Mouse (Mus musculus) G1E (cell line): ENCODE results near the gene Gsg1l2. TPM values are rescaled to one million over a fixed set of nuclear protein-coding genes. Genes with fewer than 3 reads are reported as not detected.

ENCODE experiments used
- ATAC-seq: 2 replicates; pipeline ENCODE4 v1.8.0; 2016; ENCODE audit warnings: mild to moderate bottlenecking; ENCODE audit not compliant: insufficient number of reproducible peaks, poor library complexity, low FRiP score, severe bottlenecking; ENCODE audit errors: extremely low read depth
- DNase-seq: peaks from one replicate; pipeline ENCODE4 v3.0.0; 2012; ENCODE audit warnings: low spot score
- H3K27me3 ChIP-seq: 2 replicates; pipeline ENCODE4 v1.6.1; 2012; ENCODE audit warnings: mild to moderate bottlenecking, low read length, inconsistent platforms; ENCODE audit not compliant: insufficient read depth
- H3K36me3 ChIP-seq: replicated peaks from 2 replicates; pipeline ENCODE3; 2012; ENCODE audit warnings: mild to moderate bottlenecking, inconsistent platforms
- H3K4me1 ChIP-seq: 2 replicates; pipeline ENCODE4 v1.6.1; 2012; ENCODE audit warnings: low read depth, low read length, inconsistent platforms, mixed read lengths; ENCODE audit not compliant: insufficient read depth
- H3K4me3 ChIP-seq: 2 replicates; pipeline ENCODE4 v1.5.1; 2012; ENCODE audit warnings: low read depth, mild to moderate bottlenecking, inconsistent platforms, low read length, moderate library complexity, mixed read lengths
- H3K9me3 ChIP-seq: replicated peaks from 2 replicates; pipeline ENCODE4 v1.6.1; 2012; ENCODE audit warnings: inconsistent platforms
- CTCF ChIP-seq: IDR thresholded peaks from 2 replicates; pipeline ENCODE4 v1.5.1; 2012; ENCODE audit warnings: low read depth, low read length, inconsistent platforms, mixed read lengths
- GATA1 ChIP-seq: IDR thresholded peaks from 2 replicates; pipeline ENCODE4 v1.6.1; 2012; ENCODE audit warnings: borderline replicate concordance, low read length, inconsistent platforms, mixed read lengths
- GATA2 ChIP-seq: IDR thresholded peaks from 2 replicates; pipeline ENCODE4 v1.6.1; 2012; ENCODE audit warnings: low read depth, low read length, inconsistent platforms, borderline replicate concordance
- POLR2AphosphoS5 ChIP-seq: IDR thresholded peaks from 2 replicates; pipeline ENCODE4 v1.6.1; 2012; ENCODE audit warnings: low read depth, low read length, inconsistent platforms; ENCODE audit not compliant: insufficient replicate concordance
- TAL1 ChIP-seq: conservative IDR thresholded peaks from 2 replicates; pipeline ENCODE4 v1.6.1; 2012; ENCODE audit warnings: low read depth, low read length, inconsistent platforms, mixed read lengths
- polyA plus RNA-seq: library from polyadenylated mRNA; stranded (reverse); fragments of >175 nt; gene quantifications from 2 replicates; pipeline ENCODE4 v1.2.3, GENCODE M21; 2012
- total RNA-seq, 2 experiments: library from RNA; stranded (forward) in 1 of 2; stranded (reverse) in 1 of 2; fragments of 200-1000 nt in 1 of 2; fragments of >200 nt in 1 of 2; fragmentation: Nextera tagmentation in 1 of 2; gene quantifications; 2 replicates each; pipeline ENCODE4 v1.2.3; 2014 to 2017

The Gsg1l2 gene
- total and polyA plus RNA-seq, 3 experiments, result not detected

- H3K4me3 ChIP-seq, result no peak overlapping the region
- no peaks in the 10 kb centered on the region for H3K36me3 ChIP-seq
- no peak for DNase-seq
- H3K9me3 ChIP-seq, result peaks cover 34% of the 10 kb centered on the region
- H3K27me3 ChIP-seq, result no peaks in the 10 kb centered on the region
- ATAC-seq, result no peak
- H3K4me1 ChIP-seq, result no peaks in the 10 kb centered on the region
- no peak for TF ChIP-seq GATA1
- no peak for TF ChIP-seq GATA2
- no peak for TF ChIP-seq POLR2AphosphoS5
- no peak for TF ChIP-seq TAL1
- no peak for TF ChIP-seq CTCF
Measured at GRCm38 (mm10) chr11:67831820-67832219, 57.4 kb downstream of the Gsg1l2 start.

GRCm38 (mm10) chr11:67835408-67836078 lies 61.1 kb downstream of the Gsg1l2 start:
- Histone ChIP-seq H3K4me1 (no peaks in the 10 kb centered on the region), H3K36me3 (no peaks in the 10 kb centered on the region), H3K4me3 (no peak overlapping the region), H3K9me3 (peaks cover 16% of the 10 kb centered on the region), H3K27me3 (no peaks in the 10 kb centered on the region)
- ATAC-seq (no peak), DNase-seq (no peak)
- TF ChIP-seq TAL1, result no peak
- TF ChIP-seq CTCF, result no peak
- no peak for TF ChIP-seq POLR2AphosphoS5

Other genes starting within 250 kb of the Gsg1l2 start
- gene Rcvrn, start 79.3 kb upstream of the Gsg1l2 start, total RNA-seq (2014; fragmentation: Nextera tagmentation), result not detected in 2 replicates
- gene Rcvrn, start 79.3 kb upstream of the Gsg1l2 start, total RNA-seq (2017), result not detected in 2 replicates
- not detected in 2 replicates for gene Rcvrn, start 79.3 kb upstream of the Gsg1l2 start, polyA plus RNA-seq
- gene Glp2r, start 3.5 kb upstream of the Gsg1l2 start, total RNA-seq (2014; fragmentation: Nextera tagmentation), result not detected in 2 replicates
- gene Glp2r, start 3.5 kb upstream of the Gsg1l2 start, total RNA-seq (2017), result 0.05 and 0.29 TPM in 2 replicates
- not detected in 2 replicates for gene Glp2r, start 3.5 kb upstream of the Gsg1l2 start, polyA plus RNA-seq
- gene Dhrs7c, start 23.6 kb downstream of the Gsg1l2 start, total RNA-seq (2014; fragmentation: Nextera tagmentation), result not detected in 2 replicates
- not detected in 2 replicates for gene Dhrs7c, start 23.6 kb downstream of the Gsg1l2 start, total RNA-seq (2017)
- not detected in 2 replicates for gene Dhrs7c, start 23.6 kb downstream of the Gsg1l2 start, polyA plus RNA-seq
- gene Usp43, start 147.5 kb downstream of the Gsg1l2 start, total RNA-seq (2014; fragmentation: Nextera tagmentation), result not detected in 2 replicates
- gene Usp43, start 147.5 kb downstream of the Gsg1l2 start, total RNA-seq (2017), result 0.05 and 0.17 TPM in 2 replicates
- gene Usp43, start 147.5 kb downstream of the Gsg1l2 start, polyA plus RNA-seq, result not detected in 2 replicates
- not detected in 2 replicates for gene Cfap52, start 191.0 kb downstream of the Gsg1l2 start, total RNA-seq (2014; fragmentation: Nextera tagmentation)
- not detected in 2 replicates for gene Cfap52, start 191.0 kb downstream of the Gsg1l2 start, total RNA-seq (2017)
- not detected in 2 replicates for gene Cfap52, start 191.0 kb downstream of the Gsg1l2 start, polyA plus RNA-seq
- 53.1 and 62.2 TPM in 2 replicates for gene Stx8, start 191.6 kb downstream of the Gsg1l2 start, total RNA-seq (2014; fragmentation: Nextera tagmentation)
- gene Stx8, start 191.6 kb downstream of the Gsg1l2 start, total RNA-seq (2017), result 34.7 and 40.1 TPM in 2 replicates
- 1.6 and 2.1 TPM in 2 replicates for gene Stx8, start 191.6 kb downstream of the Gsg1l2 start, polyA plus RNA-seq